Mouse (Mus musculus) monocyte, adult 5-6 weeks (primary cell): ENCODE results near the gene Gnaz. TPM values are rescaled to one million over a fixed set of nuclear protein-coding genes. Genes with fewer than 3 reads are reported as not detected.

Experiments
- ATAC-seq: fragments of 153-309, 156-312 bp; replicated peaks from 2 replicates; pipeline ENCODE4 v1.8.0; 2017; ENCODE audit warnings: mild to moderate bottlenecking; ENCODE audit not compliant: low TSS enrichment, insufficient number of reproducible peaks, severe bottlenecking, poor library complexity, low FRiP score
- total RNA-seq: library from RNA; stranded (forward); fragments of 200-1000, 200-491, 200-594 nt; gene quantifications from 3 replicates; pipeline ENCODE4 v1.2.3, GENCODE M21; 2017

Gnaz gene
- total RNA-seq, 1 experiment from 2014 or later = 0.19 TPM

GRCm38 (mm10) chr10:74952830-74953443 is 14.0 kb upstream of the Gnaz start:
- no peak for ATAC-seq

GRCm38 (mm10) chr10:74964380-74964779 is 2.6 kb upstream of the Gnaz start:
- ATAC-seq = no peak

- ATAC-seq = no peak
These were observed 782 bp downstream of the Gnaz start for GRCm38 (mm10) chr10:74967651-74968267.

DNA sequence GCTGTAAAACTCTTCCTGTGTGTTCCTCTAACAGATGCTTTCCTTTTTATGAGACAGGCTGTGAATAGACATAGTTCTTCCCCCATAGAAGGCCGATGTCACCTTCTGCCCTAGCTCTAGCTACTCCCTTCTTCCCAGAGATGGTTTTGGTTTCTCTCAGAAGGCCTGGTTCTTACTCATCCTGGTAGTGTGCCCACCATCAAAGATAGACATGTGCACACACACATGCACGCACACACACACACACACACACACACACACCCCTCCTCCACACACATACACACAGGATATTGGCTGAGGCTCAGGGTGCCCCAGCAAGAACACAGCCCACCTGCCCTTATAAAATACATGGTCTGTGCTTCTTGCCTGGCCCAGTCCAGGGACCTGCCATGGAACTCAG is 2.3 kb downstream of the Gnaz start:
- no peak for ATAC-seq

- ATAC-seq = no peak
These were observed 6.0 kb downstream of the Gnaz start for GRCm38 (mm10) chr10:74973026-74973425.

DNA sequence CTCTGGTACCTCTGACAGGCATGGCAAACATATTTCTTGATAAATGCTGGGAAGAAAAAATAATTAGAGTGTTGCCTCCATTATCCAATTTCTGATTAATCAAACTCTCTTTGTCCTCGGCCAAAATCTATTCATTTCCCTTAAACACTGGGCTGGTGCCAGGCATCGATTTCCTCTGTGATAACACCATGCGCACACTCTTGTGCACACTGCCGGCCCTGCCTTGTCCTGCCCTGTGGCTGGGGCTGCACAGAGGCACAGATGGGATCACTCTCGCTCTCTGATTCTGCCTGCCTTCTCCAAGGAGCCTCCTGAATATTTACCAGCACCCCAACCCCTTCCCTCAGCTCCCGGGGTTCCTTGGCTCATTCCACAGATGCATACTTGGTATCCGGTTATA is 8.6 kb downstream of the Gnaz start:
- no peak for ATAC-seq

- no peak for ATAC-seq
These were observed 9.5 kb downstream of the Gnaz start for GRCm38 (mm10) chr10:74976429-74976828.

DNA sequence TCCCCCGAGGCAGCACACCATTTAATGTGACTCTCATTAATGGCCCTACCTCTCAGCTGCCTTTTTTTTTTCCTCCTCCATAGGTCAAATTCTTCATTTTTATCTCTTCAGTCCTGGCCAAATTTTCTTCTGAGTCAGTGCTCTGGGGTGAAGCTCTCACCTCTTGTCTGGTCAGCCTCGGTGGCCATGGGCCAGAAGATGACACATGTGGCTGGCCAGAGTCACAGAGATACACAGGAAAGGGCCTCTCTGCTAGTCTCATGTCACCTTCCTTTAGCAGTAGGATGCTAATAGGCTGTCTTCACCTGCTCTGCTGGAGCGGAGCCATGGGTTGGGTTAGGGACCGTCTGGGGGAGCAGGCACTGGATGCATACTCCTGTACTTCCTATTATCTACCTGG is 11.1 kb downstream of the Gnaz start:
- ATAC-seq = no peak

GRCm38 (mm10) chr10:74981159-74981558 is 14.2 kb downstream of the Gnaz start:
- ATAC-seq = no peak

DNA sequence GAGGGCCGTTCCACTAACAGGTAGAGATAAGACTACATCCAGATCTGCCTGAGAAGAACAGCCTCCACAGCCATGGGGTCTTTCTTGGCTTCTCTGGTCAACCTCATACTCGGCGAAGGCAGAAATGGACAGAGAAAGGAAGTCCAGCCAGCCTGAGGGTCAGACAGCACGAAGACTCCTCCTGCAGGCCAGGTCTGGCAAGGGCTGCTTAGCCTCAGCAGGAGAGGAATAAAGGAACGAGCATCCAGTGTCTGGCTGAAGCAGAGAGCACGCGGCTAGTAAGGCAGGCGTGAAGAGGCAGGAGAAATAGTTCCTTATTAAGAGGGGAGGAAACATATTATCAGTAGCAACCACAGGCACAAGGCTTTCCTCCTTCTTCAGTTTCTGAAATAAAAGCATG is 16.2 kb downstream of the Gnaz start:
- no peak for ATAC-seq

DNA sequence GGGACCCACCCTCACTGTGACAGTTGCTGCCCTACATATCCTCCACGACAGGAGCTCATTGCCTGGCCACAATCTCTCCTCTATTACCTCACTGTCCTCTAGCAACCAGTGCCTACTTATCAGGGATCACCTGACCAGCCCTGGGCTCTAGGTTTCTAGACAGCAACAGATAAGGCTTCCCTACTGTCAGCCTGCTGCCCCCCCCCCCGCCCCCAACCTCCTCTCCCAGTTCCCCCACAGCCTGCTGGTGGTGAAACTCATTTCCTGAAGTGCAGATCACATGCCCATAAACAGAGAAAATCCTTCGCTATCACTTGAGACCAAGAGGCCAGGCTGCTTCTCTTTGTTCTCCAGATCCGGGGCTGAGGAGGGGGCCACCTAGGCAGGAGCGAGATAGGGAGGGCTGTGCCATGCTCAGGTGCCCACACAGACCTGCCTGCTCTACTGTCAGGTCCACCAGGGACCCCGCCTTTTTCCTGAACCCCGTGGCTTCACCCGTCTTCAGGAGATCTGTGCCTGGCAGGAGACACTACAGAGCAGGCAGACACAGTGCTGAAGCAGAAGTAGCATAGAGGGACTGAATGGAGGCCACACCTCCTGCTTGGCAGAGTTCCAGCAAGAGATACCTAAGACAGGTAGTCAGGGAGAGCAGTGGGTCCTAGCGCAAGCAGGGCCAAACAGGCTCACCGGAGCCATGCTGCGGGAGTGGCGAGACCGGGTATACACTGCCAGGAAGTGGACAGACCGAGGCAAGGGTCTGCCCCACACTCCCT is 20.9 kb downstream of the Gnaz start:
- no peak for ATAC-seq

DNA sequence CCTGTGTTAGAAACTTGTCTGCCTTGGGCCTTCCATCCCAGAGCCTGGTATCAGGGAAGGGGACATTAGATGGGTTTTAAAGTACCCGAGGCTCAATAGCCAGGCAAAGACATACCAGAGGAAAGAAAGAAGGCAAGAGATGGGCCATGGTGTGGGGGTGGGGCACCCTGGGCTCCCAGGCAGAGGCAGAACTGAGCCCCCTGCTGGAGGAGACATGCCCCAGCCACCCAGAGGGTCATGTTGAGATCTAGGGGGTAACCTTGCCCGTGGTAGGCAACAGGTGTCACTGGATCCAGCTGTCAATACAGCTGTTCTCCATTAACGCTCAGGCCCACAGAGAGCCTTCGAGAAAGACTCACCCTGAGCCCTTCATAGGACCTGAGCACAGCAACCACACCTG is 22.8 kb downstream of the Gnaz start:
- no peak for ATAC-seq

DNA sequence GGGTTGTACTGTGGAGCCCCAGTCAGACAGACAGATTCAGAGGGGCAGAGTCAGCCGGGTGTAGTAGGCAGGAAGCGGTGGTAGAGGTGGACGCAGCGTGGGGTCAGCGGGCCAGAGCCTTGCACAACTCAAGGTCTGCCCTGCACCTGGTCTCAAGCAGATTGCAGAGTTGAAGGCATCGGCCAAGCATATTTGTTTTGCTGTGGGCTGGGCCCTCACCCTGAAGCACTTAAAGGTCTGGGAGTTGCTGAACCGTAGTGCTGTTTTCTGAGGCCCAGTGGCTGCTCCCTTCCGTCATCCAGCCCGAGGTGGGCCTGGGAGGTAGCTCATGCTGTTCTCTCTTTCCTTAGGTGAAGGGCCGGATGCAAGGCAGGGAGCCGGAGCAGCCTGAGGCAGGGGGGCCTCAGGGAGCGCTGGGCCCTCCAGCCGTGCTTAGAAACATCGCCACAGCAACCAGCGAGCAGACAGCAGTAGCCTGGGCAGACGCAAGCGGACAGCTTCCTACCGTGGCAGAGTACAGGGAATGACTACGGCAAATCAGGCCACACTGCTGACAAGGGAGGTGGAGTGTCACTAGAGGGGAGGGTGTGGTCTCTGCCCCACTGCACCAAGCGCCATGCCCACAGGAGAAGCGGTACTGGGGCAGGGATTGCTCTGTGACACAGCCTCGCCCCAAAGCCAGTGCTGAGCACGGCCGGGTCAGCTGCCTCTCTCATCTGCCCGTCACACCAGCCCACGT is 23.8 kb downstream of the Gnaz start:
- no peak for ATAC-seq

DNA sequence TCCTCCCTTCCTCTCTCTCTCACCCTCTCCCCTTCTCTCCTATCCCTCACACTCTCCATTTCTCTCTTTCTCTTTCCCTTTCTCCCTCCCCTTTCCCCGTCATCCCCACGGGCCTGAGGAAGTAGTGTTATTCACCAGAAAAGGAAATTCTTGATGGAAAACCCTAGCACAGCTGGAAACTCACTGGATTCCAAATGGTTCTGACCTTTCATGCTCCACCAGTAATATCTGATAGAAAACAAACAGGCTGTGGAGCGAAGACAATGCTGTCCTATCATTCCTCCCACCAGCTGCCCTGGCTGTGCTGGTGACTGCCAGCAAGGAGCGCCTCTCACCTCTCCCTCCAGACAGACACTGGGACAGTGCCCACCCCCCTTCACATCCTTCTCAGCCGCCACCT is 27.9 kb downstream of the Gnaz start:
- ATAC-seq = no peak

DNA sequence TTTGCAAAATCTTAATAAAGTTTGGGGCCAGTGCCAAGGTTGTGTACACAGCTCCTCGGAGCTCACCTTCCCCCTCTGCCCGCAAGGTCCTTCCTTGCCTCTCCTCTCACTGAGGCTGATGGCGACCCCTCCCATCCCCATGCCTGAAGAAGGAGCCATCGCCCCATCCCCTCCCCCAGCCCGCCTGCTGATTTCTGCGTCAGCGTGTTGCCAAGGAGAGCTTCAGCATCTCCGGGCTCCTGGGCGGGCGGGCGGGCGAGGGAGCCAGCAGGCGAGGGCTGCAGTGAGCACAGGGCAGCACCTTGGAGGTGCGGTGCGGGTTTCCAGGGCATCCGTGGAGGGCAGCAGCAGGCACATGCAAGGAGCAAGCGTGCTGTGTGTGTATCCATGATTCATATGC is 28.4 kb downstream of the Gnaz start:
- no peak for ATAC-seq

DNA sequence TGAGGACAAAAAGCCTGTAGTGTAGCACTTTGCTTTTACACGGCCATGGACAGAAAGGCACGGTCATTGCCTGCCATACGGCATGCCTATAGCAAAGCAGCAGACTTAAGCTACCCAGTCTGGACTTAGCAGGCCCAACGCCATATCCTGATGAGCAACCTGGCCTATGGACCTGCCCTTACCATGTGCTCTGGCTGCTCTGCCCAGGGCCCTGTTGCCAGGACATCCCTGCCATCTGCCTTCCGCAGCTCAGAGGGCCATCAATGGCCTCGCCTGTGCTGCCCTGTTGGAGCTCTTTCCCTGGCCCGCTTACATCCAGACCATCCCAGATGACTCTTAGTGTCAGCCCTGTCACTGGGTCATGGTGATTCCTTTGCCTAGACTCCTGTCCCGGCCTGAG is 34.4 kb downstream of the Gnaz start:
- no peak for ATAC-seq

- no peak for ATAC-seq
These were observed 37.1 kb downstream of the Gnaz start for GRCm38 (mm10) chr10:75004067-75004466.

- no peak for ATAC-seq
These were observed 40.1 kb downstream of the Gnaz start for GRCm38 (mm10) chr10:75006889-75007662.

DNA sequence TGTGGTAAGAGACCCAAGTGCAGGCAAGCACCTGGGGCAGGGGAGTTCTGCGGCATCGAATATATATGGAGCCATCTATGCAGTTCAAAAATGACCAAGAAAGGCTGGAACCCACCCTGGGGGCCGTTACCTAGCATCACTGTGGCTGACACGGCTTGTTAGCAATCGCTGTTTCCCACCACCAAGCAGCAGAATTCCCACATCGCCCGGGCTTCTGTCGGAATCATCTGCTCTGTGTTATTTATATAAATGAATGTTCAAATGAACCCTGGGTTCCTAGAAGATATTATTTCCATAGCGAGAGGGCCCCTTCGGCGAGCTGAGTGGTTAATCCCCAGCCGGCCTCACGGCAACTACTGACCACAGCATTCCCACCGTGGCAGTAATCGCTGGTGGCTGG is 43.7 kb downstream of the Gnaz start:
- ATAC-seq = no peak
